Mouse (Mus musculus) lung, postnatal 0 days (tissue): ENCODE measurements around the gene Uts2b. TPM values are rescaled to one million over a fixed set of nuclear protein-coding genes. Genes with fewer than 3 reads are reported as not detected.

Experiments used
- ATAC-seq: fragments of 200-750 bp; cut with Nextera tagmentation; 2 replicates; pipeline ENCODE4 v1.8.0; 2017; ENCODE audit warnings: moderate library complexity
- DNase-seq: peaks from one replicate; pipeline ENCODE4 v3.0.0-alpha.2; 2016; ENCODE audit warnings: low spot score
- H3K27ac ChIP-seq: fragments of 300-500 bp; sonication (generic); 2 replicates; pipeline ENCODE4 v1.5.1; 2014; ENCODE audit warnings: antibody characterized with exemption, mild to moderate bottlenecking, low read length, mixed read lengths
- H3K27me3 ChIP-seq: fragments of 300-500 bp; sonication (generic); replicated peaks from 2 replicates; pipeline ENCODE4 v1.6.1; 2014; ENCODE audit warnings: low read length, mixed read lengths; ENCODE audit not compliant: insufficient read depth
- H3K36me3 ChIP-seq: fragments of 300-500 bp; sonication (generic); 2 replicates; pipeline ENCODE4 v1.6.1; 2014; ENCODE audit warnings: low read length, mixed read lengths; ENCODE audit not compliant: insufficient read depth
- H3K4me1 ChIP-seq: fragments of 300-500 bp; sonication (generic); 2 replicates; pipeline ENCODE4 v1.6.1; 2014; ENCODE audit warnings: antibody characterized with exemption, low read depth, low read length, mixed read lengths; ENCODE audit not compliant: insufficient read depth
- H3K4me2 ChIP-seq: fragments of 300-500 bp; sonication (generic); replicated peaks from 2 replicates; pipeline ENCODE4 v1.6.1; 2014; ENCODE audit warnings: low read depth, mild to moderate bottlenecking, low read length, moderate library complexity, mixed read lengths
- H3K4me3 ChIP-seq: fragments of 300-500 bp; sonication (generic); 2 replicates; pipeline ENCODE4 v1.5.1; 2014; ENCODE audit warnings: low read depth, low read length
- H3K9ac ChIP-seq: fragments of 300-500 bp; sonication (generic); replicated peaks from 2 replicates; pipeline ENCODE4 v1.6.1; 2014; ENCODE audit warnings: low read depth, mild to moderate bottlenecking
- H3K9me3 ChIP-seq: fragments of 300-500 bp; sonication (generic); 2 replicates; pipeline ENCODE4 v1.6.1; 2016; ENCODE audit warnings: low read length, mixed read lengths
- CTCF ChIP-seq: IDR thresholded peaks from 2 replicates; pipeline ENCODE4 v1.5.1; 2016; ENCODE audit warnings: antibody characterized with exemption, mild to moderate bottlenecking
- EP300 ChIP-seq: IDR thresholded peaks from 2 replicates; pipeline ENCODE4 v1.6.1; 2016; ENCODE audit warnings: antibody characterized with exemption, mild to moderate bottlenecking, control low read depth
- WGBS: fragments of 180-500 bp; shearing (Covaris S2); extraction: QIAGEN DNeasy Blood & Tissue Kit; methylation state at CpG from one replicate; pipeline ENCODE4 v1.1.7; 2014; 5-methylcytosine and 5-hydroxymethylcytosine counted together
- polyA plus RNA-seq: library from polyadenylated mRNA; unstranded; fragments of >200 nt; fragmentation: Nextera tagmentation; extraction: Ambion mirVana; gene quantifications from 2 replicates; pipeline ENCODE4 v1.2.1, GENCODE M21; 2015

Gene Uts2b
- polyA plus RNA-seq, 1 experiment from 2014 or later, result 0.33 TPM

- no peaks in the 10 kb centered on the region for H3K36me3 ChIP-seq
- TF ChIP-seq EP300 (no peak), CTCF (no peak)
- H3K9ac ChIP-seq, result no peak overlapping the region
- DNase-seq (no peak), ATAC-seq (no peak)
- H3K9me3 ChIP-seq, result no peaks in the 10 kb centered on the region
- no peak overlapping the region for H3K4me2 ChIP-seq
- H3K4me1 ChIP-seq, result no peaks in the 10 kb centered on the region
- H3K4me3 ChIP-seq, result no peak overlapping the region
- H3K27me3 ChIP-seq, result no peaks in the 10 kb centered on the region
- 88% methylated on average over 3 of the region's 3 CpGs for WGBS
- H3K27ac ChIP-seq, result no peak overlapping the region
Observed at GRCm38 (mm10) chr16:27399026-27399718, 29.1 kb upstream of the Uts2b start.

DNA sequence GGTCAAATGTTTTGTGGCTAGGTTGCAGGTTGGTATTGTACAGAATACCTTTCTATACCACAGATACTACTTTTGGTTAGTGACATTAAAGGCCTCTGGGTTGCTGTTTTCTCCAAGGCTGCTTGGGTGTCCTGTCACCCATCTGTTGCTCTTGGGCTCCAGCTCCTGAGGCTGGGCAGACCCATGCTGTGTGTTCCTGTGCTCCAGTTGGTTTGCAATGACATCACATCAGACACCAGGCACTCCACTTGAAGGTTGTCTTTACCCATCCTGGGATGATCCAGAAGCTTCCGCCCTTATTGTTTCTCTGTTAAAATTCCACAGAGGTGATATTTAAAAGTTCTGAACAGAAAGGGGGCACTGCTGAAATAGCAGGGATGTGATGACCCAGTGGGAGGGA lies 26.9 kb upstream of the Uts2b start:
- no peak overlapping the region for H3K4me2 ChIP-seq
- DNase-seq, result no peak
- 93% methylated on average over 1 of the region's 1 CpGs for WGBS
- H3K9ac ChIP-seq, result no peak overlapping the region
- no peak for TF ChIP-seq CTCF
- no peak for TF ChIP-seq EP300
- no peak for ATAC-seq
- no peak overlapping the region for H3K27ac ChIP-seq
- H3K4me3 ChIP-seq, result no peak overlapping the region
- H3K27me3 ChIP-seq, result no peaks in the 10 kb centered on the region
- no peaks in the 10 kb centered on the region for H3K9me3 ChIP-seq
- H3K36me3 ChIP-seq, result no peaks in the 10 kb centered on the region
- peaks cover under 1% of the 10 kb centered on the region; the same call in 1 of the 2 replicates for H3K4me1 ChIP-seq

DNA sequence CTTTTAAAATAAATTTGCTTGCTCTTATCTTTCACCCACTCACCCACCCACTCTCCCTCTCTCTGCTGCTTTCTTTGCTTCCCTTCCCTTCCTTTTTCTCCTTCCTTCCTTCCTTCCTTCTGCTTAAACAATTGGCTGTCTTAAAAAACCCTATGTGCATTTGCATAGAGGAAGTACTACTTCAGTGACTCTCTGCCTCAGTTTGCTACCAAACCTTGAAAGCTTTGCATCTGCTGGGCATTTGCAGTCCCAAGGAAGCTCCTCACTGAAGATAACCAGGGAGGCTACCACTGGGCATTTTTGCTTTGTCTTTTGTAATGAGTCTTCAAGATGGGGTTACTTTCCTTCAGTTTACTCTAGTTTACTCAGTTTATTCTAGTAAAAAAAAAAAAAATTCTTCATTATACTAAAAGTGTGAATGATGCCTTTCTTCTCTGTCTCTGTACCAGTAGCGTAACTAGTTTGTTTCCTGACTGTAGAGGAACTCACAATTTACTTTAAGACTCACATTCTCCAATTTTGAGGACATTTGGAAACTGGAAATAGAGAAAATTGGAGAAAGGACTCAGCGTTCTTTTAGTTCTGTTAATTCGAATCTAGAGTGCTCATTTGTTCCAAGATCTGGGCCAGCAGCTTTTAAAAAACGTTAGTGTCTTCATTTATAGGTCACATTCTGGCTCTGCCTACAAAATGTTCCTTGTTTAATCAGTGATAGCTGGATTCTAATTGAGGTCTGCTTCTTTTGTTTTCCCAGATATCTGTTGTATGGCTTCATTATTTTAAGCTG lies 25.4 kb upstream of the Uts2b start:
- WGBS, result 87% methylated on average over 4 of the region's 4 CpGs
- no peak for ATAC-seq

GRCm38 (mm10) chr16:27391845-27392244 lies 21.8 kb upstream of the Uts2b start:
- WGBS, result 61% methylated on average over 2 of the region's 2 CpGs
- DNase-seq, result no peak
- H3K9ac ChIP-seq, result no peak overlapping the region
- no peak overlapping the region for H3K4me2 ChIP-seq
- no peaks in the 10 kb centered on the region for H3K27me3 ChIP-seq
- H3K4me3 ChIP-seq, result no peak overlapping the region
- ATAC-seq, result no peak
- H3K36me3 ChIP-seq, result no peaks in the 10 kb centered on the region
- no peak for TF ChIP-seq EP300
- TF ChIP-seq CTCF, result no peak
- H3K9me3 ChIP-seq, result no peaks in the 10 kb centered on the region
- no peak overlapping the region for H3K27ac ChIP-seq
- peaks cover 7% of the 10 kb centered on the region; the same call in 1 of the 2 replicates for H3K4me1 ChIP-seq

More for the DNA sequence above, 25.4 kb upstream of the Uts2b start:
- Histone ChIP-seq H3K9ac (no peak overlapping the region), H3K9me3 (no peaks in the 10 kb centered on the region), H3K4me2 (no peak overlapping the region), H3K4me3 (no peak overlapping the region), H3K27ac (no peak overlapping the region), H3K27me3 (no peaks in the 10 kb centered on the region), H3K36me3 (no peaks in the 10 kb centered on the region), H3K4me1 (peaks cover 5% of the 10 kb centered on the region; the same call in 1 of the 2 replicates)
- no peak for DNase-seq
- TF ChIP-seq EP300, result no peak
- TF ChIP-seq CTCF, result no peak

DNA sequence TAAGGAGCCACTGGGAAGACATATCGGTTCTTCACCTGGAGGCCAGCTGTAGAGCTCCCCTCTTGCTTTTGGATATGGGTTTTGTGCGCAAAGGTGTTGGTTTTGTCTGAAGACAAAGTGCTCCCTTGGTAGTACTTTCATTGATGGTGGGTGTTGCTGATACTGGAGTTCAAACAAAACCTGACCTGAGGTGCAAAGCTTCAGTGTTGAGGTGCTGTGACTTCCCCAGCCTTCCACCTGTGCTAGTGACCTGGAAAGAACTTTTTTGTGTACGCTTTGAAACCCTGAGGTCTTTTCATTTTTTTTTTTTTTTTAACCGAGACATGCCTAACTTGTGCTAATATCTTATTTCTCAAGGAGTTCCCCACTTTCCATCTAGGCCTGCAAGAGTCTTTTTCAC lies 20.3 kb upstream of the Uts2b start:
- Histone ChIP-seq H3K27me3 (no peaks in the 10 kb centered on the region), H3K36me3 (no peaks in the 10 kb centered on the region), H3K4me1 (peaks cover 7% of the 10 kb centered on the region; the same call in 1 of the 2 replicates), H3K9ac (peak overlapping the region; percentile 94; the same call in 1 of the 2 replicates), H3K27ac (no peak overlapping the region), H3K9me3 (no peaks in the 10 kb centered on the region), H3K4me2 (peak overlapping the region; percentile 65), H3K4me3 (no peak overlapping the region)
- DNase-seq, result no peak
- ATAC-seq, result no peak
- WGBS, result 83% methylated on average over 4 of the region's 4 CpGs
- TF ChIP-seq EP300 (no peak), CTCF (no peak)

GRCm38 (mm10) chr16:27389534-27390282 lies 19.7 kb upstream of the Uts2b start:
- peaks cover 7% of the 10 kb centered on the region; the same call in 1 of the 2 replicates for H3K4me1 ChIP-seq
- peak overlapping the region; percentile 94 for H3K9ac ChIP-seq
- H3K9me3 ChIP-seq, result no peaks in the 10 kb centered on the region
- peak; percentile 68 for DNase-seq
- H3K27ac ChIP-seq, result peak overlapping the region; percentile 94
- peak overlapping the region; percentile 65 for H3K4me2 ChIP-seq
- H3K4me3 ChIP-seq, result peak overlapping the region; percentile 81
- 26% methylated on average over 7 of the region's 7 CpGs for WGBS
- H3K27me3 ChIP-seq, result no peaks in the 10 kb centered on the region
- H3K36me3 ChIP-seq, result no peaks in the 10 kb centered on the region
- no peak for ATAC-seq
- TF ChIP-seq CTCF, result no peak
- no peak for TF ChIP-seq EP300
